Mouse (Mus musculus): ENCODE measurements around the gene Taf10. TPM values are rescaled to one million over a fixed set of nuclear protein-coding genes. Genes with fewer than 3 reads are reported as not detected.
A peak's percentile ranks its signal among the peaks of the same experiment; 100 is the strongest.
"Not testable (repeated sequence)": the region's sequence is repeated elsewhere in the genome, so short reads cannot be mapped to it uniquely, and the experiment has no call there.

The Taf10 gene
- polyA plus RNA-seq, 1 experiment from 2014 or later: 171 TPM

DNA sequence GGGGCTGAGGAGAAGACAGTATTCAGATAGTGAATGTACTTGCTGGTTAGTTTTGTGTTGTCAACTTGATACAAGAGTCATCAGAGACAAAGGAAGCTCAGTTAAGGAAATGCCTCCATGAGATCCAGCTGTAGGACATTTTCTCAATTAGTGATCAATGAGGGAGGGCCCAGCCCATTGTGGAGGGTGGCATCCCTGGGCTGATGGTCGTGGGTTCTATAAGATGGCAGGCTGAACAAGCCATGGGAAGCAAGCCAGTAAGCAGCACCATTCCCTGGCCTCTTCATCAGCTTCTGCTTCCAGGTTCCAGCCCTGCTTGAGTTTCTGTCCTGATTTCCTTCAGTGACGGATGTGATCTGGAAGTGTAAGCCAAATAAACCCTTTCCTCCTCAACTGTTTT lies 3.6 kb upstream of the Taf10 start:
- no peak for ATAC-seq (ENCODE audit: low FRiP score)
- Histone ChIP-seq H3K27ac (no peak overlapping the region), H3K27me3 (no peaks in the 10 kb centered on the region), H3K4me3 (no peak overlapping the region), H3K36me3 (peaks cover 28% of the 10 kb centered on the region), H3K9ac (no peak overlapping the region), H3K4me2 (replicated peaks) (no peak overlapping the region), H3K4me1 (peaks cover 23% of the 10 kb centered on the region), H3K9me3 (replicated peaks) (no peaks in the 10 kb centered on the region)
- 91% methylated on average over 2 of the region's 2 CpGs for WGBS

DNA sequence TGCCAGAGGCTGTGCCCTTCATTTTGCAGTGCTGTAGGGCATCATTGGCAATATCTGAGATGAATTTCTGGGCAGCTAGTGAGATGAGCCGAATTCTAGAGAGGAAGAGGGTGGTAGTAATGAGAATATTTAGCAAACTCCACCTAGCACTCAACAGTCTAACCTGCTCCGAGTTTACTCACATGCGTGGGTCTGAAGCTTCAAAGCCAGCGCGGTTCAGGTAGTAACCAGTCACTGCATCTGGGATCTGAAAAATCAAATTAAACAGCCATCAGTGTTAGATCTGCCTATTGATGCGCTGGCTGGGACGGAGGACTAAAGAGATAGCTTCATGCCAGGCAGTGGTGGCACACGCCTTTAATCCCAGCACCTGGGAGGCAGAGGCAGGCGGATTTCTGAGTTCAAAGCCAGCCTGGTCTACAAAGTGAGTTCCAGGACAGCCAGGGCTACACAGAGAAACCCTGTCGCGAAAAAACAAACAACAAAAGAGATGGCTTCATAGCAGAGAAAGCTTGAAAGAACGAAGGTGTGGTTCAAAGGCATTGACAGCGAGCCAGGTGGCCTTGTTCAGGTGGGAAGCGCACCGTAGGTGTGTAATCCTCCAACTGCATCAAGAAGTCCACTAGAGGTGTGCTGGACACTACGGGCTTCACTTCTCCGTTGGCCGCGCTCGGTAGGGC lies 775 bp downstream of the Taf10 start:
- not testable (repeated sequence) for H3K4me1 ChIP-seq; ATAC-seq (ENCODE audit: low FRiP score); H3K9me3 ChIP-seq (replicated peaks); H3K27ac ChIP-seq; H3K27me3 ChIP-seq
- Histone ChIP-seq H3K4me2 (replicated peaks) (peak overlapping the region; percentile 89), H3K36me3 (peaks cover 41% of the 10 kb centered on the region), H3K4me3 (peak overlapping the region; percentile 100), H3K9ac (peak overlapping the region; percentile 97)
- 36% methylated on average over 20 of the region's 20 CpGs for WGBS

DNA sequence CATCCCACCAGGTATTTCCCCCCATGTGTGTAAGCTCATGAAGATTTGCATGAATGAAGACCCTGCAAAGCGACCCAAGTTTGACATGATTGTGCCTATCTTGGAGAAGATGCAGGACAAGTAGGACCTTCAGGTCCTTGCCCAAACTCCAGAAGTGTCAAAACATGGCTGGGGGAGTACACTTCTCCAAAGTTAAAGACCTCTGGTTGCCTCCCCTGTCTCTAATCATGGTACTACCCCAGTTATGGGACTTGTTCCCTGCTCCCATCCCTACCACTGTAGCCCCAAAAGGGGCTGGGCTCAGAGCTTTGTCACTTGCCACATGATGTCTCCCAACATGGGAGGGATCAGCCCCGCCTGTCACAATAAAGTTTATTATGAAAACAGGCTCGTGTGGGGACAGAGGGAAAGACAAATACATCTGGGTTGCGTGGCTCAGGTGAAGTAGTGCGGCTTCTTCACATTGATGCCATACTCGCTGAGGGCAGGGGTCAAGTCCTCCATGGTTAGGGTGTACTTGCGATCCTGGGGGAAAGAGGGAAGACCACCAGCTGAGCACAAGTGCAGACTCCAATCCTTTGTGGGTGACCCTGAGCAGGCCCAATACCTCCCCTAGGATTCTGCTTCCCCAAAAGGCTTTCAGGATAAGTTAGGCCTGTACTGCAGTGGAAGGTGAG lies 1.5 kb downstream of the Taf10 start:
- not testable (repeated sequence) for H3K9ac ChIP-seq; H3K27ac ChIP-seq; H3K27me3 ChIP-seq; H3K9me3 ChIP-seq (replicated peaks); ATAC-seq (ENCODE audit: low FRiP score)
- Histone ChIP-seq H3K4me3 (0 out of 2 replicates have a peak overlapping the region, but pooled peaks have one; percentile 4), H3K4me2 (replicated peaks) (0 out of 2 replicates have a peak overlapping the region, but pooled peaks have one; percentile 89), H3K36me3 (peaks cover 35% of the 10 kb centered on the region), H3K4me1 (peaks cover 14% of the 10 kb centered on the region)
- 83% methylated on average over 7 of the region's 7 CpGs for WGBS

DNA sequence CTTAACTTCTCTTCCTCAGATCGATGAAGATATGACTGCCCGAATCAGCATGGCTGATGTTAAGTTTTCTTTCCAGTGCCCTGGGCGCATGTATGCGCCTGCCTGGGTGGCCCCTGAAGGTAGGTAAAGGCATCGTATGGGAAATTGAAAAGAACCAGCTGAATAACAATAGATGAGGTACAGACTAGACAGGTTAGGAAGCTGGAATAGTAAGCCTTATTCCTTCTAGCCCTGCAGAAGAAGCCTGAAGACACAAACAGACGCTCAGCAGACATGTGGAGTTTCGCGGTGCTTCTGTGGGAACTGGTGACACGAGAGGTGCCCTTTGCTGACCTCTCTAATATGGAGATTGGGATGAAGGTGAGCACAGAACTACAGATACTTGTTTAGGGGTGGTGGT lies 2.2 kb downstream of the Taf10 start:
- no peak overlapping the region for H3K4me3 ChIP-seq
- H3K27ac ChIP-seq: no peak overlapping the region
- H3K4me1 ChIP-seq: peaks cover 18% of the 10 kb centered on the region
- H3K9me3 ChIP-seq (replicated peaks): no peaks in the 10 kb centered on the region
- no peak overlapping the region for H3K4me2 ChIP-seq (replicated peaks)
- no peak for ATAC-seq (ENCODE audit: low FRiP score)
- H3K36me3 ChIP-seq: peaks cover 30% of the 10 kb centered on the region
- H3K27me3 ChIP-seq: no peaks in the 10 kb centered on the region
- 93% methylated on average over 9 of the region's 9 CpGs for WGBS
- no peak overlapping the region for H3K9ac ChIP-seq

DNA sequence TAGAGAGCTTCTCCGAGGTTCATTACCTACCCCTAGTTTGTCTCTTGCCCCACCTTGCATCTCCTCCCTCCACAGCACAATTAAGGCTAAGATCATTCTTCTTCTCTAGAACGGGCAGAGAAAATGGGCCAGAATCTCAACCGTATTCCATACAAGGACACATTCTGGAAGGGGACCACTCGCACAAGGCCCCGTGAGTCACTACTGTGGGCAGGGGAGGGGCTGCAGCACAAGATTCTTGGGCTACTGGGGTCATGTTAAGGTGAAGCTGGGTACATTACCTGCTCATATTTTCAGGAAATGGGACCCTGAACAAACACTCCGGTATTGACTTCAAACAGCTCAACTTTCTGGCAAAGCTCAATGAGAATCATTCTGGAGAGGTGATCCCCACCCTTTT lies 3.3 kb downstream of the Taf10 start:
- WGBS: 83% methylated on average over 6 of the region's 6 CpGs

DNA sequence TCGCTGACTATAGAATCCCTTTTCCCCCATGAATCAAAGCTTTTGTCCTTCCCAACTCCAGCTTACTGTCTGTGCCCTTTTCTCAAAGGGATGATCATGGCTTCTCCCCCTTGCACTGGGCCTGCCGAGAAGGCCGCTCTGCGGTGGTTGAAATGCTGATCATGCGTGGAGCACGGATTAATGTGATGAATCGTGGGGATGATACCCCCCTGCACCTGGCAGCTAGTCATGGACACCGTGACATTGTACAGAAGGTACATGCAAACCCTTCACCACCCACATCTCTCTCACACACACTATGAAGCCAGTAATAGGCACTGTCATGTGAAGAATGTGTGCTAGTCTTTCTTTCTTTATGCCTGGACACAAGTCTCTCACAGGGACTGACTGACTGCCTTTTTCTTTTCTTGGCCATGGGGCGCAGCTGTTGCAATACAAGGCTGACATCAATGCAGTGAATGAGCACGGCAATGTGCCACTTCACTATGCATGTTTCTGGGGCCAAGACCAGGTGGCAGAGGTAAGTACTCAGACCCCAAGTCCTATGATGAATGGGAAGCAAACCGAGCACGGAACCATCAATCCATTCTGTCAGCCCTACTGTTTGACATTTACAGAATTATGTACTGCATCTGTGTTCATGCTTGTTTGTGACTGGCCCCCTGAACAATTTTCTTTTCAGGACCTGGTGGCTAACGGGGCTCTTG lies 3.9 kb downstream of the Taf10 start:
- Histone ChIP-seq H3K27me3 (no peaks in the 10 kb centered on the region), H3K4me2 (replicated peaks) (no peak overlapping the region), H3K4me1 (peaks cover 19% of the 10 kb centered on the region), H3K27ac (no peak overlapping the region), H3K36me3 (peaks cover 30% of the 10 kb centered on the region), H3K4me3 (no peak overlapping the region), H3K9ac (no peak overlapping the region), H3K9me3 (replicated peaks) (no peaks in the 10 kb centered on the region)
- 86% methylated on average over 13 of the region's 13 CpGs for whole genome bisulfite sequencing
- ATAC-seq (ENCODE audit: low FRiP score): no peak

More for the DNA sequence above, 3.3 kb downstream of the Taf10 start:
- no peak overlapping the region for H3K27ac ChIP-seq
- peaks cover 30% of the 10 kb centered on the region for H3K36me3 ChIP-seq
- no peak overlapping the region for H3K9ac ChIP-seq
- ATAC-seq (ENCODE audit: low FRiP score): no peak
- no peak overlapping the region for H3K4me2 ChIP-seq (replicated peaks)
- no peaks in the 10 kb centered on the region for H3K27me3 ChIP-seq
- H3K4me1 ChIP-seq: peaks cover 18% of the 10 kb centered on the region
- H3K9me3 ChIP-seq (replicated peaks): no peaks in the 10 kb centered on the region
- no peak overlapping the region for H3K4me3 ChIP-seq

DNA sequence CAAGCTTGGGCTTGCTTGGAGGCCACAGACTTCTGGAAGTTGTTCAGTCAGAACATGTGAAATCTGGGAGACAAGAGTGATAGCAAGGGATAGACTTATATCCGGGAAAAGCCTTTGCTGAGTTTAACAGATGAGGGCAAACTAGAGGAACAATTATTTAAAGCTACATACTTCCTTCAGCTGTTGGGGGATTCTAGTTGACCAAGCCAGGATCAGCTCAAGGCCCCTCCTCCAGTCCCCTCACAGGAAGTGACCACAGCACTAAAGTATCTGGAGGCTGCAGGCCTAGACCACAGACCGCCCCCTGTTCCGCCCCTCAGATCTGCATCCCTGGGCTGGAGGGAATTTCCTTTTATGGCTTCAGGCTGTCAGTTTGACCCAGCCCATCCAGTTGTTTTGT lies 5.2 kb downstream of the Taf10 start:
- ATAC-seq (ENCODE audit: low FRiP score): no peak
- Histone ChIP-seq H3K36me3 (peaks cover 36% of the 10 kb centered on the region), H3K4me3 (no peak overlapping the region), H3K9me3 (replicated peaks) (no peaks in the 10 kb centered on the region), H3K9ac (no peak overlapping the region), H3K4me2 (replicated peaks) (no peak overlapping the region; the same call in 1 of the 2 replicates), H3K4me1 (peaks cover 23% of the 10 kb centered on the region), H3K27ac (0 out of 2 replicates have a peak overlapping the region, but pooled peaks have one; percentile 26), H3K27me3 (no peaks in the 10 kb centered on the region)
- WGBS: 37% methylated on average over 3 of the region's 3 CpGs

DNA sequence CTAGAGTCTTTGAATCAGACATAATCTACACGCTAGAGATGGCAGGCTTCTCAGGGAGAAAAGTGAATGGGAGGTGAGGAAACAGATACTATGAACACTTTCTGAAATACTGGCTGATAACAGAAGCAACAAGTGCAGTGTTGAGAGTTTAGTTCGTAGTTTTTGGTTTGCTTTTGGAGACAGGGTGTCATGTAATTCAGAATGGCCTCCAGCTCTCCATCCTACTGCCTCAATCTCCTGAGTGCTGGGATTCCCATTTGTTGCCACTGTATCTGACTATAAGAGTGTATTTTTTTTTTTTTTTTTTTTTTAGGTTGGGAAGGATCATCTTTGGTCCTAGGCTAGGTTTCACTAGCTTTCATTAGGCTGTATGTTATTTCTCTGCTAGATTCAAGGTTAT lies 5.9 kb downstream of the Taf10 start:
- peaks cover 42% of the 10 kb centered on the region for H3K36me3 ChIP-seq

DNA sequence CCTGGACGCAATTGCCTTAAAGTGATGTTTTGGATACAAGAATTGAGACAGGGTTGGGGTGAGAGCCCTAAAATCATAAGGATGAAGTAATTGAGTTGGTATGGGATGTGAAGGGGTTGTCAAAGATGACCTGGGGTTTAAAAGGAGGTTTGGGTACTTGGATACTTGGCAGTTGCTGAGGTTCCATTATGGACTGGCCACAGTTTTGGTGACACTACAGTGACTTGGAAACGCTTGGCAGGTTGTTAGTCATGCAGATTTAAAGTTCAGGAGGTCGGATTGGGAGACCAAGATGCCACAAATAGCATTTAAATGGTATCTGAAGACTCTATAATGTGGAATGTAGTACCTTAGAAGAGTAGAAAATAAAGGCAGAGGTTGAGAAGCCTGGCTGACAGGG lies 6.5 kb downstream of the Taf10 start:
- 34% methylated on average over 3 of the region's 3 CpGs for WGBS
- no peaks in the 10 kb centered on the region for H3K9me3 ChIP-seq (replicated peaks)
- H3K9ac ChIP-seq: peak overlapping the region; percentile 77; the same call in 1 of the 2 replicates
- H3K4me2 ChIP-seq (replicated peaks): peak overlapping the region; percentile 89
- H3K36me3 ChIP-seq: peaks cover 44% of the 10 kb centered on the region
- peak overlapping the region; percentile 79 for H3K4me3 ChIP-seq
- peaks cover 14% of the 10 kb centered on the region for H3K4me1 ChIP-seq
- no peaks in the 10 kb centered on the region for H3K27me3 ChIP-seq
- no peak overlapping the region for H3K27ac ChIP-seq
- ATAC-seq (ENCODE audit: low FRiP score): no peak

More for the DNA sequence above, 5.9 kb downstream of the Taf10 start:
- H3K9ac ChIP-seq: no peak overlapping the region
- ATAC-seq (ENCODE audit: low FRiP score): no peak
- no peak overlapping the region for H3K4me2 ChIP-seq (replicated peaks)
- H3K4me1 ChIP-seq: peaks cover 17% of the 10 kb centered on the region
- WGBS: 91% methylated on average over 2 of the region's 2 CpGs
- no peak overlapping the region for H3K4me3 ChIP-seq
- no peak overlapping the region for H3K27ac ChIP-seq
- H3K9me3 ChIP-seq (replicated peaks): no peaks in the 10 kb centered on the region
- no peaks in the 10 kb centered on the region for H3K27me3 ChIP-seq

DNA sequence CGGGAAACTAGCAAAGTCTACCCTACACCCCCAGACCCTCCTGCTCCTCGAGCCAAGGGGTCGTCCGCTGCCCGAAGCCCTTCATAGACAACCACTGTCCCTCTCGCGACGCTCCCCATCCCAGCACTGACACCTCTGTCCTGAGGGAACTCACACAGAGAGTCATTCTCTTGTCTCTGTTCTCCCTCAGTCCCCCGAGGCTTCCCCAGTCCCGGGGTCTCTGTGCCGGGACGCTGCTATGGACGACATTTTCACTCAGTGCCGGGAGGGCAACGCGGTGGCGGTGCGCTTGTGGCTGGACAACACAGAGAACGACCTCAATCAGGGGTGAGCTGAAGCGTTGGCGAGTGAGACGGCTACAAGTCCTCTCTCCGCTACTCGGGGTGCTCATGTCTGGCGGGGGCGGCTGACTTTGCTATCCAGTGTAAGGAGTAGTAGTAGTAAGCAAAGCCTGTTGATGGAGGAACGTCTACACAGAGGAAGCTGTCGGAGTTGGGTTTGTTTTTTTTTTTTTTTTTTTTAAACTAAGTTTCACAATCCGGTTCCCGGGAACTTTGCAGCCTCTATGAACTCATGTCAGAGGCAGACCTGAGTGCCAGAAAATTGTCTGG lies 7.1 kb downstream of the Taf10 start, which contains the start of gene Rrp8:
Rrp8 (minus strand) TSS at position 475 of the 611 bp plus-strand sequence.
- peaks cover 44% of the 10 kb centered on the region for H3K36me3 ChIP-seq
- ATAC-seq (ENCODE audit: low FRiP score): no peak

DNA sequence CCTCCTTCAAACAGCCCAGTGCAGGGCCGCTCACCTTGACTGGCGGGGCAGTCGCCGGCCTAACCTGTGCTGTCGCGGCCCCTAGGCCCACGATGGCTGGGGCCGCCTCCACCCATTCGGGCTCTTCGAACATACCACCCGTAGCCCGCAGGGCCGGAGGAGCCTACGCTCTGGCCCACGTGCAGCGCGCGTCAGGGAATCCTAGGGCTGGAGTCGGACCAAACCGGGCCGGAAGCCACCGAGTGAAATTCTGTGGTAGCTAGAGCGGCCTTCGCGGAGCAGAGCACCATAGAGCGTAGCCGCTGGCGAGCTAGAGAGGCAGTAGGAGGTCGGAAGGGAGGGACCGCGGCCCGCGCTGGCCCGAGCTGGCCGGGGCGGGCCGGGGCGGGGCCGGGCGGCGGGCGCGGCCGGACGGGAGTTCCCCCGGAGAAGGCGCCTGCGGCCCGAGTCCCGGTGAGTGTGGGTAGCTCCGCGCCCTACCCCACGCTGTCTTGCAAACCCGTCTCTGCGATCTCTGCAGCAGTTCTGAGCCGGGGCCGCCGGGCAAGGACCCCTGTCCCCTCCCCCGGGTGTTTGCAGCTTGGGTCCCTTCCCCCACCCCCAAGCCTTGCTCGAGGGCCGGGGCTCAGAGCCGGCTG lies 7.8 kb downstream of the Taf10 start, which contains the start of gene Ilk:
Ilk (plus strand) TSS at position 329 of the 638 bp plus-strand sequence.
- H3K4me1 ChIP-seq: peaks cover 14% of the 10 kb centered on the region
- H3K27me3 ChIP-seq: no peaks in the 10 kb centered on the region
- peak within 1 kb of the TSS; percentile 77 for H3K9ac ChIP-seq
- no peaks in the 10 kb centered on the region for H3K9me3 ChIP-seq (replicated peaks)
- peak within 1 kb of the TSS; percentile 79 for H3K4me3 ChIP-seq
- 0% methylated on average over 56 of the region's 62 CpGs for WGBS
- H3K27ac ChIP-seq: peak within 1 kb of the TSS; percentile 83
- H3K36me3 ChIP-seq: peaks cover 44% of the 10 kb centered on the region
- peak within 1 kb of the TSS; percentile 89 for H3K4me2 ChIP-seq (replicated peaks)
- peak; percentile 98 for ATAC-seq (ENCODE audit: low FRiP score)

More for the DNA sequence above, 7.1 kb downstream of the Taf10 start, which contains the start of gene Rrp8:
- Histone ChIP-seq H3K27me3 (no peaks in the 10 kb centered on the region), H3K4me1 (peaks cover 14% of the 10 kb centered on the region), H3K9me3 (replicated peaks) (no peaks in the 10 kb centered on the region), H3K9ac (peak within 1 kb of the TSS; percentile 77), H3K4me3 (peak within 1 kb of the TSS; percentile 79), H3K27ac (peak within 1 kb of the TSS; percentile 83), H3K4me2 (replicated peaks) (peak within 1 kb of the TSS; percentile 89)
- 1% methylated on average over 30 of the region's 30 CpGs for WGBS

Data from hindbrain, embryonic 12.5 days (tissue).